Mouse (Mus musculus): ENCODE measurements at regions not wholly inside any gene's neighbourhood (a gene's known extent, or its start where the extent isn't known, plus 50 kb on each side); places are given as distances from the start of the nearest gene placed in this dataset.

GRCm38 (mm10) chr3:50922347-50922746, 301.9 kb upstream of the Noct start:
- H3K4me3 ChIP-seq (ENCODE audit: insufficient read depth, poor library complexity, severe bottlenecking) = no peak overlapping the region
- no peak for TF ChIP-seq USF1 (IDR thresholded peaks at IDR 0.05; ENCODE audit: low read depth)
- TF ChIP-seq MAX (IDR thresholded peaks at IDR 0.05) = no peak
- no peak for TF ChIP-seq FOSL1 (IDR thresholded peaks at IDR 0.05; ENCODE audit: insufficient read depth, low read length, poor library complexity, severe bottlenecking)
- TF ChIP-seq CEBPB (IDR thresholded peaks at IDR 0.05; ENCODE audit: low read depth) = no peak
- TF ChIP-seq MYOD1 (IDR thresholded peaks at IDR 0.05; ENCODE audit: control insufficient read depth, insufficient read length, low read depth) = no peak
- no peak for TF ChIP-seq CTCF (IDR thresholded peaks at IDR 0.05; ENCODE audit: control insufficient read depth, insufficient read depth, insufficient read length)
- no peak for TF ChIP-seq MYOG (IDR thresholded peaks at IDR 0.05; ENCODE audit: control insufficient read depth, extremely low read depth, insufficient read length)

GRCm38 (mm10) chr3:50922832-50923231, 301.4 kb upstream of the Noct start:
- Histone ChIP-seq H3K36me3 (ENCODE audit: control insufficient read depth, insufficient read depth) (no peaks in the 10 kb centered on the region), H3K4me3 (ENCODE audit: insufficient read depth, poor library complexity, severe bottlenecking) (no peak overlapping the region), H3ac (ENCODE audit: control insufficient read depth, insufficient read length, low read depth) (no peak overlapping the region), H3K79me2 (ENCODE audit: control insufficient read depth, insufficient read depth) (no peaks in the 10 kb centered on the region), H3K27me3 (ENCODE audit: control insufficient read depth, insufficient read depth, insufficient read length) (no peaks in the 10 kb centered on the region), H3K79me3 (ENCODE audit: low read depth) (no peaks in the 10 kb centered on the region)
- TF ChIP-seq MAX (IDR thresholded peaks at IDR 0.05) = no peak
- TF ChIP-seq CTCF (IDR thresholded peaks at IDR 0.05; ENCODE audit: control insufficient read depth, insufficient read depth, insufficient read length) = no peak
- no peak for TF ChIP-seq MYOG (IDR thresholded peaks at IDR 0.05; ENCODE audit: control insufficient read depth, extremely low read depth, insufficient read length)
- no peak for TF ChIP-seq FOSL1 (IDR thresholded peaks at IDR 0.05; ENCODE audit: insufficient read depth, low read length, poor library complexity, severe bottlenecking)
- no peak for TF ChIP-seq MYOD1 (IDR thresholded peaks at IDR 0.05; ENCODE audit: control insufficient read depth, insufficient read length, low read depth)
- TF ChIP-seq CEBPB (IDR thresholded peaks at IDR 0.05; ENCODE audit: low read depth) = no peak
- no peak for TF ChIP-seq USF1 (IDR thresholded peaks at IDR 0.05; ENCODE audit: low read depth)

More at GRCm38 (mm10) chr3:50922347-50922746, 301.9 kb upstream of the Noct start:
- Histone ChIP-seq H3K36me3 (ENCODE audit: control insufficient read depth, insufficient read depth) (no peaks in the 10 kb centered on the region), H3K27me3 (ENCODE audit: control insufficient read depth, insufficient read depth, insufficient read length) (no peaks in the 10 kb centered on the region), H3K79me3 (ENCODE audit: low read depth) (no peaks in the 10 kb centered on the region), H3K79me2 (ENCODE audit: control insufficient read depth, insufficient read depth) (no peaks in the 10 kb centered on the region), H3ac (ENCODE audit: control insufficient read depth, insufficient read length, low read depth) (no peak overlapping the region)

GRCm38 (mm10) chr3:50923327-50923726, 300.9 kb upstream of the Noct start:
- H3K79me2 ChIP-seq (ENCODE audit: control insufficient read depth, insufficient read depth) = no peaks in the 10 kb centered on the region
- no peak overlapping the region for H3ac ChIP-seq (ENCODE audit: control insufficient read depth, insufficient read length, low read depth)
- H3K4me3 ChIP-seq (ENCODE audit: insufficient read depth, poor library complexity, severe bottlenecking) = no peak overlapping the region
- H3K36me3 ChIP-seq (ENCODE audit: control insufficient read depth, insufficient read depth) = no peaks in the 10 kb centered on the region
- no peaks in the 10 kb centered on the region for H3K27me3 ChIP-seq (ENCODE audit: control insufficient read depth, insufficient read depth, insufficient read length)
- H3K79me3 ChIP-seq (ENCODE audit: low read depth) = no peaks in the 10 kb centered on the region
- TF ChIP-seq FOSL1 (IDR thresholded peaks at IDR 0.05; ENCODE audit: insufficient read depth, low read length, poor library complexity, severe bottlenecking) (no peak), CTCF (IDR thresholded peaks at IDR 0.05; ENCODE audit: control insufficient read depth, insufficient read depth, insufficient read length) (no peak), MAX (IDR thresholded peaks at IDR 0.05) (no peak), USF1 (IDR thresholded peaks at IDR 0.05; ENCODE audit: low read depth) (no peak), MYOG (IDR thresholded peaks at IDR 0.05; ENCODE audit: control insufficient read depth, extremely low read depth, insufficient read length) (no peak), CEBPB (IDR thresholded peaks at IDR 0.05; ENCODE audit: low read depth) (no peak), MYOD1 (IDR thresholded peaks at IDR 0.05; ENCODE audit: control insufficient read depth, insufficient read length, low read depth) (no peak)

GRCm38 (mm10) chr3:50927318-50927717, 296.9 kb upstream of the Noct start:
- no peaks in the 10 kb centered on the region for H3K79me3 ChIP-seq (ENCODE audit: low read depth)
- H3K79me2 ChIP-seq (ENCODE audit: control insufficient read depth, insufficient read depth) = no peaks in the 10 kb centered on the region
- TF ChIP-seq USF1 (IDR thresholded peaks at IDR 0.05; ENCODE audit: low read depth) = no peak
- no peak for TF ChIP-seq FOSL1 (IDR thresholded peaks at IDR 0.05; ENCODE audit: insufficient read depth, low read length, poor library complexity, severe bottlenecking)
- no peak overlapping the region for H3ac ChIP-seq (ENCODE audit: control insufficient read depth, insufficient read length, low read depth)
- no peak overlapping the region for H3K4me3 ChIP-seq (ENCODE audit: insufficient read depth, poor library complexity, severe bottlenecking)
- H3K27me3 ChIP-seq (ENCODE audit: control insufficient read depth, insufficient read depth, insufficient read length) = no peaks in the 10 kb centered on the region
- no peaks in the 10 kb centered on the region for H3K36me3 ChIP-seq (ENCODE audit: control insufficient read depth, insufficient read depth)

- Histone ChIP-seq H3K79me3 (ENCODE audit: low read depth) (no peaks in the 10 kb centered on the region), H3K4me3 (ENCODE audit: insufficient read depth, poor library complexity, severe bottlenecking) (no peak overlapping the region), H3ac (ENCODE audit: control insufficient read depth, insufficient read length, low read depth) (no peak overlapping the region), H3K79me2 (ENCODE audit: control insufficient read depth, insufficient read depth) (no peaks in the 10 kb centered on the region), H3K27me3 (ENCODE audit: control insufficient read depth, insufficient read depth, insufficient read length) (no peaks in the 10 kb centered on the region), H3K36me3 (ENCODE audit: control insufficient read depth, insufficient read depth) (no peaks in the 10 kb centered on the region)
- no peak for TF ChIP-seq CTCF (IDR thresholded peaks at IDR 0.05; ENCODE audit: control insufficient read depth, insufficient read depth, insufficient read length)
- TF ChIP-seq USF1 (IDR thresholded peaks at IDR 0.05; ENCODE audit: low read depth) = no peak
- TF ChIP-seq CEBPB (IDR thresholded peaks at IDR 0.05; ENCODE audit: low read depth) = no peak
- no peak for TF ChIP-seq FOSL1 (IDR thresholded peaks at IDR 0.05; ENCODE audit: insufficient read depth, low read length, poor library complexity, severe bottlenecking)
- TF ChIP-seq MYOG (IDR thresholded peaks at IDR 0.05; ENCODE audit: control insufficient read depth, extremely low read depth, insufficient read length) = no peak
- TF ChIP-seq MAX (IDR thresholded peaks at IDR 0.05) = no peak
- TF ChIP-seq MYOD1 (IDR thresholded peaks at IDR 0.05; ENCODE audit: control insufficient read depth, insufficient read length, low read depth) = no peak
These were observed 295.2 kb upstream of the Noct start for GRCm38 (mm10) chr3:50929013-50929412.

- no peak overlapping the region for H3ac ChIP-seq (ENCODE audit: control insufficient read depth, insufficient read length, low read depth)
- no peak overlapping the region for H3K4me3 ChIP-seq (ENCODE audit: insufficient read depth, poor library complexity, severe bottlenecking)
- H3K27me3 ChIP-seq (ENCODE audit: control insufficient read depth, insufficient read depth, insufficient read length) = no peaks in the 10 kb centered on the region
- H3K79me3 ChIP-seq (ENCODE audit: low read depth) = no peaks in the 10 kb centered on the region
- no peak for TF ChIP-seq USF1 (IDR thresholded peaks at IDR 0.05; ENCODE audit: low read depth)
- no peak for TF ChIP-seq CEBPB (IDR thresholded peaks at IDR 0.05; ENCODE audit: low read depth)
- TF ChIP-seq MYOD1 (IDR thresholded peaks at IDR 0.05; ENCODE audit: control insufficient read depth, insufficient read length, low read depth) = no peak
- no peak for TF ChIP-seq CTCF (IDR thresholded peaks at IDR 0.05; ENCODE audit: control insufficient read depth, insufficient read depth, insufficient read length)
- no peak for TF ChIP-seq FOSL1 (IDR thresholded peaks at IDR 0.05; ENCODE audit: insufficient read depth, low read length, poor library complexity, severe bottlenecking)
- TF ChIP-seq MYOG (IDR thresholded peaks at IDR 0.05; ENCODE audit: control insufficient read depth, extremely low read depth, insufficient read length) = no peak
- TF ChIP-seq MAX (IDR thresholded peaks at IDR 0.05) = no peak
- H3K36me3 ChIP-seq (ENCODE audit: control insufficient read depth, insufficient read depth) = no peaks in the 10 kb centered on the region
- H3K79me2 ChIP-seq (ENCODE audit: control insufficient read depth, insufficient read depth) = no peaks in the 10 kb centered on the region
These were observed 291.7 kb upstream of the Noct start for GRCm38 (mm10) chr3:50932397-50933089.
